Mouse (Mus musculus) megakaryocyte, embryonic 14.5 days (primary cell): Measurements from ENCODE around the gene Rnd1. TPM values are rescaled to one million over a fixed set of nuclear protein-coding genes. Genes with fewer than 3 reads are reported as not detected.

Experiments
- H3K27me3 ChIP-seq: replicated peaks from 2 replicates; pipeline ENCODE3; 2012; ENCODE audit warnings: inconsistent platforms
- H3K36me3 ChIP-seq: replicated peaks from 2 replicates; pipeline ENCODE3; 2012; ENCODE audit warnings: low read length, inconsistent platforms, mixed read lengths
- H3K4me1 ChIP-seq: 2 replicates; pipeline ENCODE4 v1.6.1; 2012; ENCODE audit warnings: inconsistent platforms
- H3K4me3 ChIP-seq: replicated peaks from 2 replicates; pipeline ENCODE3; 2012; ENCODE audit warnings: moderate library complexity, mild to moderate bottlenecking, inconsistent platforms
- H3K9me3 ChIP-seq: 2 replicates; pipeline ENCODE4 v1.6.1; 2012; ENCODE audit warnings: inconsistent platforms
- FLI1 ChIP-seq: IDR thresholded peaks from 2 replicates; pipeline ENCODE4 v1.6.1; 2012; ENCODE audit warnings: low read length, inconsistent platforms, mixed read lengths
- GATA1 ChIP-seq: IDR thresholded peaks from 3 replicates; pipeline ENCODE4 v1.6.1; 2012; ENCODE audit warnings: mixed read lengths, low read length, inconsistent platforms, borderline replicate concordance
- polyA plus RNA-seq: library from polyadenylated mRNA; stranded (reverse); fragments of >175 nt; gene quantifications from 2 replicates; pipeline ENCODE4 v1.2.3, GENCODE M21; 2012; ENCODE audit warnings: low replicate concordance; ENCODE audit not compliant: insufficient read depth

Rnd1 gene
- polyA plus RNA-seq, 1 experiment: 1.2 TPM

DNA sequence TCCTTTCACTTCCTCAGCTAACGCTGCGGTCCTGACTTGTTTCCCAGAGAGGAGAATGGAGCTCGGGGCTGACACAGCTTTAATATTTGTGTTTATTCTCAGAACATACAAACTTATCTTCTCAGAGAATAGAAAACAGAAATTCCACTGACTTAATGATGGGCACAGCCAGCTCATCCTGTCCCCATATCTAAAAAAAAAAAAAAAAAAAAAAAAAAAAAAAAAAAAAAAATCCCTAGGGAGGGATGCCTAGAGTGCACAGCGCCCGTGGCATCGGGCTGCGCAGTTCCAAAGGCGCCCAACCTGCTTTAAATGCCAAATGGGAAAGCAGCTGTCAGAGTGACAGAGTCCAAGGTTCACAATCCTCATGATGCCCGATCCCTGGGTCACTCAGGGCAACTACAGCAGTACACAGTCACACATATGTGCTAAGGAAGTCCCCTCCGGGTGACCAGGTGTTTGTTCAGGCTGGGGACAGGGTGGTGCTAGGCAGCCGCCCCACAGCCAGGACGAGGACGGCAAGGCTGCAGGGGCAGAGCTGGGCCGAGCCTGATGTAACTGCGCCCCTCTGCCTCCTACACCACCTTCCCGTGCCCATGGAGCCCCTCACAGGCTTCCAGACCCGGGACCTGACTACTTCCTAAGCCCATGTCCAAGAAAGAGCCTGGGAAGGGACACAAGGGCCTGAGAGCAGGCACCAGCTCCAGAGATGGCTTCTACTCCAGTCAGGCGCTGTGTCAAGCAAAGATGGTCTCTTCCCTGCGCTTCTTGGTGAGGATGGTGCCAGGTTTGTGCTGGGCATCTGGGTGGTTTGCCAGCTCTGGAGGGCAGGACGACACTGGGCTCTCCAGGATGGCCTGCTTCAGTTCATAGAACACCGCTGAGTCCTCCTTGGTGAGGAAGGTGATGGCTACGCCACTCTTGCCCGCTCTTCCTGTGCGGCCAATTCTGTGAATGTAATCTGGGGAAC, 31.9 kb downstream of the Rnd1 start:
- H3K36me3 ChIP-seq: peaks cover 75% of the 10 kb centered on the region
- TF ChIP-seq GATA1: no peak
- TF ChIP-seq FLI1: no peak

DNA sequence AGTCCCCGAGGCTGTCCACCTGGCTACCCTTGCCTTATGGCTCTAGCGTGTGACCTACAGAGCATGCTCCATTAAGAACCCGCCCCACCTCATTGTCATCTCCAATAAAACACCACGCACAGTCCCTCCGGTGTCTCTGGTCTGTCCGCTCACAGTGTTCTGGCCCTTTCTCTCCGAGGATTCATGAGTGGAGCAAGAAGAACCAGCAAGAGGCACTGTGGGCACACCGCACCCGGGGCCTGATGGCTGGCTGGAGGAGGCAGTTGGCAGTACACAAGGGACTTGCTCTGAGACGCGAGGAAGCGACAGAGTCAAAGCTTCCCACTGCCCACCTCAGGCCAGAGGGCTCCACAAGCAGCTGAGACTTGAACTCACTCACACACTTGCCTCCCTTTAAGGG, 32.9 kb downstream of the Rnd1 start:
- Histone ChIP-seq H3K27me3 (peaks cover 36% of the 10 kb centered on the region), H3K9me3 (no peaks in the 10 kb centered on the region), H3K4me1 (peaks cover 12% of the 10 kb centered on the region), H3K36me3 (peaks cover 65% of the 10 kb centered on the region), H3K4me3 (no peak overlapping the region)
- no peak for TF ChIP-seq GATA1
- no peak for TF ChIP-seq FLI1

More for the DNA sequence above, 31.9 kb downstream of the Rnd1 start:
- Histone ChIP-seq H3K4me3 (no peak overlapping the region), H3K27me3 (peaks cover 27% of the 10 kb centered on the region), H3K4me1 (peaks cover 8% of the 10 kb centered on the region), H3K9me3 (no peaks in the 10 kb centered on the region)

DNA sequence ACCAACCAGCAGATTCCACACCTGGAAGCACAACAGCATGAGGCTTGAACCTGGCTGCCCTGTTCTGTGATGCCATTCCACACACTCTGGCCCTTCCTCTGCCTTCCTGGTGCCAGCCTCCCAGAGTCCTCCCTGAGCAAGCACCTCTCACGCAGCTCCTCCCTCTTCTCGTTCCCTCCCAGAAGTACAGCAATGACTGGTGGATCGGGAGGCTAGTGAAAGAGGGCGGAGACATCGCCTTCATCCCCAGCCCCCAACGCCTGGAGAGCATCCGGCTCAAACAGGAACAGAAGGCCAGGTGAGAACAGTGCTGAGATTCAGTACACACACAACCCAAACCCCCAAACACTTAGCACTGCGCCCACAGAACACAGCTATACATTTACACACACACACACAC, 37.1 kb downstream of the Rnd1 start:
- H3K9me3 ChIP-seq: no peaks in the 10 kb centered on the region
- no peak overlapping the region for H3K4me3 ChIP-seq
- H3K27me3 ChIP-seq: peaks cover 74% of the 10 kb centered on the region
- peaks cover 23% of the 10 kb centered on the region for H3K36me3 ChIP-seq
- peaks cover 21% of the 10 kb centered on the region for H3K4me1 ChIP-seq
- TF ChIP-seq GATA1 (no peak), FLI1 (no peak)

DNA sequence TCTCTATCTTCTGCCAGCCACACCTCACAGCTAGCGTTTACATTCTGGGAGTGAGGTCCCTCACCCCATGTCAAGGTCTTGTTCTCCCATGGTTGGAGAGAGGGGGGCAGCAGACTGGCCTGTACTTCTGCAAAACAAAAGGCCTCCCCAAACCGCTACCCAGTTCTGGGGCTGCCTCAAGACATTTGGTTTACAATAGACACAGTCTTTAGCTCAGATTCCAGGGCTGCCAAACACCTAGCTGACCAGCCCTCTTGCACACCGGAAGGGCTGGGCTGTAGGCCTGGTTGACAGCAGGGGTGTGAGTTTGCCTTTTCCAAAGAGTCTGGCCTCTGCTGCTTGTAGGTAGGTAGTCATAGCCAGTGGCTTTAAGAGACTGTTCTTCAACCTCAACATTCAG, 40.1 kb downstream of the Rnd1 start:
- Histone ChIP-seq H3K36me3 (no peaks in the 10 kb centered on the region), H3K27me3 (peaks cover 96% of the 10 kb centered on the region), H3K9me3 (no peaks in the 10 kb centered on the region), H3K4me3 (no peak overlapping the region), H3K4me1 (peaks cover 42% of the 10 kb centered on the region)
- TF ChIP-seq FLI1: no peak
- TF ChIP-seq GATA1: no peak

DNA sequence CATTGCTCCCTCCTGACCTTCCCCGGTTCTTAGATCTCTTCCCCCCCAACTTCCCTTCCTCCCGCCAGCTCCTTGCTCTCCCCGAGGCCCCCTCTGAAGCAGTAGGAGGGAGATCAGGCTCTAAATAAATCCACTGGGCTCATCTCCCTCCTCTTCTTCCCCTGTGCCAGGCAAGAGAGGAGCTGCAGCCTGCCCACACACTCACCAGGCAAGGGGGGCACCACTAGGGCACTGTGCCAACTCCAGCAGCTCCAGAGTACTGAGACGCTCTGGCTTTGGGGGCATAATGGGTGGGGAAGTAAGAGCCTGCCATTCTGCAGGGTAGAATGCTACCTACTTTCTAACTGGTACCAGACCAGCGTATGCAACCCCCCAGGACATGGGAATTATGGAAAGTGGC, 40.7 kb downstream of the Rnd1 start:
- Histone ChIP-seq H3K9me3 (no peaks in the 10 kb centered on the region), H3K27me3 (peaks cover 96% of the 10 kb centered on the region), H3K4me1 (peaks cover 48% of the 10 kb centered on the region), H3K4me3 (no peak overlapping the region), H3K36me3 (no peaks in the 10 kb centered on the region)
- no peak for TF ChIP-seq GATA1
- no peak for TF ChIP-seq FLI1

DNA sequence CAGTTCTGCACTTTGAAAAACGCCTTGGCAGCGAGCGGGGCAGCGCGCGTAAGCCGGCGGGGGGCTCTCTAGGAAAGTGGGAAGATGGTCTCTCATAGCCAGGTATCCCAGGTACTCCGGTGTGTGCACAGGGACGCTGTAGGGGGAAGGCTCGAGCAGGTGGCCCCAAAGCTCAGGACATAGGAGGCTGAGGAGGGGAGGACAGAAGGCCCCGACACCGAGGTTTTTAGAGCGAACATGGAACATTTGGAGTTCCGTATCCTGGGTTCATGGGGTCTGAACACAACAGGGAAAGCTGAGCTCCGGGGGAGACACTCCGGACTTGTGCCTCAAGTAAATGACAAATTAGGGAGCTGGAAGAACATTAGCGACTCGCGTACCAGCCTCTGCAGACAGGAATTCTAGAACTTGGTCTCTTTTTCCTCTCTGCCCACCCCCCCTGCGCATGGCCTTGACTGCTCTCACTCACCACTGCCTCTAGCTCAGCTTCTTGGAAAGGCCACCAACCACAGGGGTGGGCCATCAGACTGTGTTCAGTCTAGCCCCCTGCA, 41.9 kb downstream of the Rnd1 start:
- Histone ChIP-seq H3K4me3 (peak overlapping the region; percentile 92), H3K4me1 (peaks cover 60% of the 10 kb centered on the region), H3K36me3 (no peaks in the 10 kb centered on the region), H3K27me3 (peaks cover 96% of the 10 kb centered on the region), H3K9me3 (no peaks in the 10 kb centered on the region)
- no peak for TF ChIP-seq FLI1
- TF ChIP-seq GATA1: no peak

DNA sequence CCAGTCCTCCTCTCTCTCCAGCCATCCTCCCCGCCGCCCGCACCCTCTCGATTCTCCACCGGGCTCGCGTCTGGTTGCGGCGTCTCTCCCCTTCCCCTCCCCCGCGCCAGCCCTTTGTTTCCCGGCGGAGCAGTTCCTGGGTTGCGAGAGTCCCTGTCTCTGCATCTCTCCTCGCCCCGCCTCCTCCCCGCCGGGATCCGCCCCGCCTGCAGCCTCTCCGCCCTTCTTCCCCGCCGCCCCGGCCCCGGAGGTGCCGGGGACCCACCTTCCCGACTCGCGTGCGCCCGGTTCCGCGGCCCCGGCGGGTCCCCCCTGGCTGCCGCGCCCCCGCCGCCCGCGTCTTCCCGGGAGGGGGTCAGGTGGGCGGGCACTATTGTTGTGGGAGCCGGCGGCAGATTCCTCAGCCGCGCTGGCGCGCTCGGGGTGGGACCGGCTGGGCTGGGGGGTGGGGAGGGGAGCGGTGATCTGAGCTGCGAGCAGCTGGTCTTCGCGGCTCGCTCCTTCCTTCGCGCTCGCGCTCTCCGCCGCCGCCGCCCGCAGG, 42.6 kb downstream of the Rnd1 start:
- H3K4me1 ChIP-seq: peaks cover 63% of the 10 kb centered on the region
- TF ChIP-seq GATA1 (no peak), FLI1 (no peak)
- peaks cover 95% of the 10 kb centered on the region for H3K27me3 ChIP-seq
- H3K36me3 ChIP-seq: no peaks in the 10 kb centered on the region
- no peaks in the 10 kb centered on the region for H3K9me3 ChIP-seq
- H3K4me3 ChIP-seq: peak overlapping the region; percentile 92

DNA sequence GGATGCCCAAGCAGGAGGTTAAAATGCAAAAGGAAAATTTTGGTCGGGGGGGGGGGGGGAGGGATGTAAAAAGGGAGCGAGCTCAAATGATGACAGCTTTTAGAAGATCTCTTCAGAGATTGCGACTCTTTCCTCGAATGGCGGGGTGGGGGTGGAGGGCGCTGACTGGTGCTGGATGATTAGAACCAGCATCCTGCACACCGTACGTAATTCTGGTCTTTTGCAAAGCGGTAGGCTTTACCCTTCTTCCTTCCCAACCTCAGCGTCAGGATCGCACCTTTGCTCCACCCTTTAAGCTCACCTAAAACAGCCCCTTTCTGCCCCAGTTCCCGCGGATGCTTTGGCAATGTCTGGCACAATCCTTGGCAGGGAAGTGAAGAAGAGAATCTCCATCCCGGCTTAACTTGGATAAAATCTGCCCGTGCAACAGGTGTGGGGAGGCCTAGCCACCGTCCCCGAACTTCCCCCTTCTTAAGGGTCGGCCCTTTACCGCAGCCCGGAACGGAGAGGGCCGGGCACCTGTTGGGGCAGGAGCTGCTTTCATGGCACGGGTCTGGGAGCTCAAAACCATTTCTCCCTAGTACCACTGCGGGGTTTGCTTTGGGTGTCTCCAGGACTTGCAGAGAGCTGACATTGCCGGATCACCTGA, 43.3 kb downstream of the Rnd1 start:
- TF ChIP-seq GATA1 (no peak), FLI1 (no peak)
- peaks cover 95% of the 10 kb centered on the region for H3K27me3 ChIP-seq

DNA sequence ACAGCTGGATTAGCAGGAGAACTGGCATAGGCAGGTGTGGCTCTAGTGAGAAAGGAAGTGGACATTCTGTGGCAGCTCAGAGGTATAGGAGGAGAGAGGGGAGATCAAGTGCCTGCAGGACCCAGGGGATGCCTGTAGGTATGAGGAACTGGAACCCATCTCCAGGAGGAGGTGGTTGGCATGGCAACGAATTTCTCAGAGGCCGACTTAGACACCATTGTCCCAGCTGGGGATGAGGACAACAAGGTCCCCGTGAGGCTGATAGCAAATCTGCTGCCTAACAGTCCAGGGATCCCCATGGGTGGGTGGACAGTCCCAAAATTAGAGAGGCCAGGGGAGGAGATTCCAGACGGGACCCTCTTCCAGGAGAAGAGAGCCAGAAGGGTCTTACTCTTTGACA, 44.3 kb downstream of the Rnd1 start:
- H3K9me3 ChIP-seq: peaks cover 5% of the 10 kb centered on the region; the same call in 1 of the 2 replicates
- H3K36me3 ChIP-seq: no peaks in the 10 kb centered on the region
- H3K4me3 ChIP-seq: peak overlapping the region; percentile 38
- TF ChIP-seq FLI1: no peak
- TF ChIP-seq GATA1: no peak
- H3K4me1 ChIP-seq: peaks cover 78% of the 10 kb centered on the region
- H3K27me3 ChIP-seq: peaks cover 99% of the 10 kb centered on the region

More for the DNA sequence above, 43.3 kb downstream of the Rnd1 start:
- H3K9me3 ChIP-seq: no peaks in the 10 kb centered on the region
- peaks cover 70% of the 10 kb centered on the region for H3K4me1 ChIP-seq
- peak overlapping the region; percentile 92 for H3K4me3 ChIP-seq
- H3K36me3 ChIP-seq: no peaks in the 10 kb centered on the region
